Mouse (Mus musculus) CH12.LX (cell line): ENCODE measurements around the gene Mmp28. TPM values are rescaled to one million over a fixed set of nuclear protein-coding genes. Genes with fewer than 3 reads are reported as not detected.

Experiments used
- DNase-seq: peaks from one replicate; pipeline ENCODE4 v3.0.0-alpha.2; 2013; ENCODE audit errors: extremely low read depth
- H3K27ac ChIP-seq: 2 replicates; pipeline ENCODE4 v1.5.1; 2012; ENCODE audit warnings: low read depth, mild to moderate bottlenecking, control low read depth, moderate library complexity; ENCODE audit not compliant: insufficient read depth
- H3K27me3 ChIP-seq: replicated peaks from 2 replicates; pipeline ENCODE3; 2012; ENCODE audit warnings: inconsistent platforms
- H3K36me3 ChIP-seq, 2 experiments: replicated peaks in 1 of 2; 2 replicates each; pipeline versions ENCODE3 to v1.6.1; 2012; ENCODE audit warnings: inconsistent platforms in 1 of 2, low read length in 1 of 2, mild to moderate bottlenecking in 1 of 2, mixed read lengths in 1 of 2, moderate library complexity in 1 of 2; ENCODE audit not compliant: control insufficient read depth in 1 of 2, insufficient read depth in 1 of 2
- H3K4me1 ChIP-seq, 2 experiments: 2 replicates each; pipeline ENCODE4 v1.6.1; 2012; ENCODE audit warnings: inconsistent platforms in 1 of 2, moderate library complexity in 1 of 2; ENCODE audit not compliant: insufficient read depth in 2 of 2, control insufficient read depth in 1 of 2
- H3K4me2 ChIP-seq: 2 replicates; pipeline ENCODE4 v1.6.1; 2012; ENCODE audit warnings: low read depth, mild to moderate bottlenecking, control low read depth; ENCODE audit not compliant: poor library complexity, insufficient read depth, severe bottlenecking
- H3K4me3 ChIP-seq, 3 experiments: fragments of 150-350 bp in 1 of 3; sonication (generic) in 1 of 3; replicated peaks in 1 of 3; 2 replicates each; pipeline versions ENCODE3 to v1.5.1; 2011 to 2012; ENCODE audit warnings: low read depth in 2 of 3, low read length in 2 of 3, mild to moderate bottlenecking in 2 of 3, moderate library complexity in 2 of 3, control low read depth in 1 of 3, improper control_type of control experiment in 1 of 3, inconsistent platforms in 1 of 3, mixed read lengths in 1 of 3; ENCODE audit not compliant: poor library complexity in 1 of 3
- H3K79me2 ChIP-seq: replicated peaks from 2 replicates; pipeline ENCODE4 v1.6.1; 2012; ENCODE audit warnings: mild to moderate bottlenecking, moderate library complexity; ENCODE audit not compliant: control insufficient read depth, poor library complexity, insufficient read depth, severe bottlenecking; ENCODE audit errors: extremely low read depth
- H3K9ac ChIP-seq: 2 replicates; pipeline ENCODE4 v1.6.1; 2012; ENCODE audit warnings: low read depth, mild to moderate bottlenecking, control low read depth, moderate library complexity; ENCODE audit not compliant: insufficient read depth
- H3K9me3 ChIP-seq: replicated peaks from 2 replicates; pipeline ENCODE3; 2012; ENCODE audit warnings: low read length, inconsistent platforms, mixed read lengths
- BHLHE40 ChIP-seq: IDR thresholded peaks from 2 replicates; pipeline ENCODE4 v1.6.1; 2011; ENCODE audit warnings: mild to moderate bottlenecking, low read depth, low read length, improper control_type of control experiment
- CHD1 ChIP-seq: IDR thresholded peaks from 2 replicates; pipeline ENCODE4 v1.6.1; 2012; ENCODE audit warnings: low read depth, low read length, improper control_type of control experiment, inconsistent platforms
- CTCF ChIP-seq, 2 experiments: IDR thresholded peaks in 1 of 2; conservative IDR thresholded peaks in 1 of 2; 2 replicates each; pipeline ENCODE4 v1.5.1; 2011 to 2012; ENCODE audit warnings: low read depth in 2 of 2, low read length in 2 of 2, improper control_type of control experiment in 1 of 2, inconsistent platforms in 1 of 2, mild to moderate bottlenecking in 1 of 2, moderate library complexity in 1 of 2
- E2F4 ChIP-seq: IDR thresholded peaks from 2 replicates; pipeline ENCODE4 v1.6.1; 2011; ENCODE audit warnings: low read depth, low read length, improper control_type of control experiment; ENCODE audit not compliant: insufficient replicate concordance
- EP300 ChIP-seq: IDR thresholded peaks from 2 replicates; pipeline ENCODE4 v1.6.1; 2011; ENCODE audit warnings: low read length, improper control_type of control experiment
- HCFC1 ChIP-seq: IDR thresholded peaks from 2 replicates; pipeline ENCODE4 v1.6.1; 2012; ENCODE audit warnings: low read depth, mild to moderate bottlenecking, inconsistent platforms, low read length, improper control_type of control experiment
- JUND ChIP-seq: conservative IDR thresholded peaks from 2 replicates; pipeline ENCODE4 v1.6.1; 2011; ENCODE audit warnings: low read depth, low read length, improper control_type of control experiment
- KAT2A ChIP-seq: IDR thresholded peaks from 2 replicates; pipeline ENCODE4 v1.6.1; 2012; ENCODE audit warnings: low read length, improper control_type of control experiment, inconsistent platforms; ENCODE audit not compliant: insufficient replicate concordance
- MAZ ChIP-seq: IDR thresholded peaks from 2 replicates; pipeline ENCODE4 v1.6.1; 2012; ENCODE audit warnings: low read depth, mild to moderate bottlenecking, inconsistent platforms, low read length, improper control_type of control experiment, moderate library complexity
- MEF2A ChIP-seq: IDR thresholded peaks from 2 replicates; pipeline ENCODE4 v1.6.1; 2014; ENCODE audit warnings: low read depth, mild to moderate bottlenecking, inconsistent platforms, low read length, improper control_type of control experiment, borderline replicate concordance
- MYC ChIP-seq: IDR thresholded peaks from 2 replicates; pipeline ENCODE4 v1.6.1; 2011; ENCODE audit warnings: low read depth, mild to moderate bottlenecking, improper control_type of control experiment, low read length
- NRF1 ChIP-seq: IDR thresholded peaks from 2 replicates; pipeline ENCODE4 v1.6.1; 2014; ENCODE audit warnings: low read depth, mild to moderate bottlenecking, inconsistent platforms, low read length, improper control_type of control experiment, moderate library complexity
- PAX5 ChIP-seq: IDR thresholded peaks from 2 replicates; pipeline ENCODE4 v1.6.1; 2012; ENCODE audit warnings: low read length, inconsistent platforms, mixed read lengths
- POLR2AphosphoS2 ChIP-seq: IDR thresholded peaks from 2 replicates; pipeline ENCODE4 v1.6.1; 2011; ENCODE audit warnings: low read depth, low read length, improper control_type of control experiment
- RAD21 ChIP-seq: IDR thresholded peaks from 2 replicates; pipeline ENCODE4 v1.6.1; 2011; ENCODE audit warnings: low read depth, mild to moderate bottlenecking, low read length, improper control_type of control experiment, moderate library complexity
- SMC3 ChIP-seq: IDR thresholded peaks from 2 replicates; pipeline ENCODE4 v1.6.1; 2011; ENCODE audit warnings: low read depth, low read length, improper control_type of control experiment
- TBP ChIP-seq: conservative IDR thresholded peaks from 2 replicates; pipeline ENCODE4 v1.6.1; 2011; ENCODE audit warnings: low read depth, low read length, improper control_type of control experiment
- UBTF ChIP-seq: IDR thresholded peaks from 2 replicates; pipeline ENCODE4 v1.6.1; 2012; ENCODE audit warnings: low read depth, mild to moderate bottlenecking, inconsistent platforms, low read length, improper control_type of control experiment, moderate library complexity
- USF1 ChIP-seq: IDR thresholded peaks from 2 replicates; pipeline ENCODE4 v1.6.1; 2014; ENCODE audit warnings: low read depth, mild to moderate bottlenecking, inconsistent platforms, low read length, improper control_type of control experiment
- ZKSCAN1 ChIP-seq: IDR thresholded peaks from 2 replicates; pipeline ENCODE4 v1.6.1; 2012; ENCODE audit warnings: low read depth, inconsistent platforms, low read length, improper control_type of control experiment, borderline replicate concordance
- dilution Hi-C: fragments of 300-500 bp; cut with MboI; formaldehyde crosslinking; loops from 2 replicates; pipeline ENCODE4 v1.14.3; 2020; ENCODE audit warnings: low sequenced_read_pairs; ENCODE audit not compliant: extremely low pct_unique_long_range_greater_than_20kb, extremely low pct_ligation_motif_present
- in situ Hi-C: fragments of 300-500 bp; cut with MboI; formaldehyde crosslinking; loops from 3 replicates; pipeline ENCODE4 v1.14.3; 2019; ENCODE audit warnings: low sequenced_read_pairs, low pct_ligation_motif_present, low pct_unique_long_range_greater_than_20kb, mixed read lengths
- polyA plus RNA-seq: library from polyadenylated mRNA; unstranded; fragments of >175 nt; gene quantifications from 2 replicates; pipeline ENCODE4 v1.2.1, GENCODE M21; 2012; ENCODE audit warnings: low read depth; ENCODE audit not compliant: insufficient read length
- total RNA-seq, 2 experiments: library from RNA; depleted of rRNA; stranded (reverse); fragments of 300-350 nt in 1 of 2; fragments of >200 nt in 1 of 2; gene quantifications; 2 replicates each; pipeline ENCODE4 v1.2.3; 2012 to 2014

Mmp28 gene
- total and polyA plus RNA-seq, 3 experiments = 0.17 TPM; not detected in 2

GRCm38 (mm10) chr11:83504308-83504707 is 41.4 kb upstream of the Mmp28 start:
- Histone ChIP-seq H3K9ac (no peak overlapping the region), H3K27ac (no peak overlapping the region), H3K4me3 (no peak overlapping the region), H3K36me3 (peaks cover 62 to 92% of the 10 kb centered on the region in 2 experiments), H3K9me3 (no peaks in the 10 kb centered on the region), H3K4me2 (no peak overlapping the region), H3K79me2 (peaks cover 15% of the 10 kb centered on the region; the same call in 1 of the 2 replicates), H3K4me1 (no peaks in the 10 kb centered on the region), H3K27me3 (no peaks in the 10 kb centered on the region)
- no peak for DNase-seq
- dilution Hi-C loops (no loop called here), in situ Hi-C loops (no loop called here)
- no peak for TF ChIP-seq POLR2AphosphoS2
- no peak for TF ChIP-seq USF1
- no peak for TF ChIP-seq PAX5
- no peak for TF ChIP-seq MAZ
- no peak for TF ChIP-seq KAT2A

DNA sequence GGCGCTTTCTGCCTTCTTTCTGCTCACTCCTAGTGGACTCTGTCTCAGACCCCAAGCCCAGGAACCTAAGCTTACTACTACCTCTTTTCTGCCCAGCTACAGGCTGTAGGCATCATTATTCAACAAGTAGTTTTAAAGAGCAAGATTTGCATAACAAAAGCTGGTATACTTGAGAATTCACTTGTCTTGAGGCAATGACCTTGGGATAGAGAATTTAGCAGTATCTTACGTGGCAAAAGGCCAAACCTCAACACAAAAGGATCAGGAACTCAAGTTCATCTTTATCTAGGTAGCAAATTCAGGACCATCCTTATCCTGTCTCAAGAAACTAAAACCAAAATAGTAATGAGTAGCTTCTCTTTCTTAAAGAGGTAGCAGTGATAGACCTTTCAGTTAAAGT is 32.7 kb upstream of the Mmp28 start:
- no peak for TF ChIP-seq BHLHE40
- TF ChIP-seq ZKSCAN1 = no peak
- no peak for TF ChIP-seq EP300
- Histone ChIP-seq H3K4me3 (no peak overlapping the region), H3K4me2 (no peak overlapping the region), H3K27me3 (no peaks in the 10 kb centered on the region), H3K36me3 (peaks cover 43 to 87% of the 10 kb centered on the region in 2 experiments), H3K27ac (peak overlapping the region; percentile 36), H3K79me2 (peaks cover 45% of the 10 kb centered on the region), H3K9me3 (no peaks in the 10 kb centered on the region), H3K4me1 (peaks cover 2 to 6% of the 10 kb centered on the region in 2 experiments; a peak in 3 of 4 replicates), H3K9ac (no peak overlapping the region)
- dilution Hi-C loops (no loop called here), in situ Hi-C loops (no loop called here)
- DNase-seq = no peak

DNA sequence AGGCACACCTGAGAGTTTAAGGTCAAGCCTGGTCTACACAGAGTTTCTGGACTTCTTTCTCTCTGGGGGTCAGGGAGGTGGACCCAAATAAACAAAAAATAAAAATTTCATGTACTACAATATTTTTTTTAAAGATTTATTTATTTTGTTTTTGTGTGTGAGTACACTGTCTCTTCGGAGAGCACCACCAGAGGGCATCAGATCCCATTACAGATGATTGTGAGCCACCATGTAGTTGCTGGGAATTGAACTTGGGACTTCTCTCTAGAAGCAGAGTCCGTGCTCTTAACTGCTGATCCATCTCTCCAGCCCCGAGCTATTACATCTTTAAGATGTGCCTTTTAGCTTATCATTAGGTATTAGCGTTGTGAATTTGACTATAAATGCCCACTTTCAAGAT is 28.6 kb upstream of the Mmp28 start:
- Histone ChIP-seq H3K79me2 (peaks cover 54% of the 10 kb centered on the region), H3K36me3 (peaks cover 45 to 90% of the 10 kb centered on the region in 2 experiments), H3K4me3 (no peak overlapping the region), H3K27me3 (no peaks in the 10 kb centered on the region), H3K27ac (no peak overlapping the region), H3K9me3 (no peaks in the 10 kb centered on the region), H3K4me1 (peaks cover 2 to 6% of the 10 kb centered on the region in 2 experiments; a peak in 3 of 4 replicates), H3K9ac (no peak overlapping the region), H3K4me2 (no peak overlapping the region)
- dilution Hi-C loops (no loop called here), in situ Hi-C loops (no loop called here)
- TF ChIP-seq POLR2AphosphoS2 (no peak), RAD21 (peak; percentile 22), CTCF (conservative IDR thresholded peaks at IDR 0.05 in 1 of 2, IDR thresholded peaks at IDR 0.05 in 1 of 2; ENCODE audit: low read depth in 2 of 2, low read length in 2 of 2) (peak; percentile 20 to 57; a peak in 2 of 4 replicates), KAT2A (no peak), E2F4 (no peak), CHD1 (no peak), MEF2A (no peak), HCFC1 (no peak), UBTF (no peak), MYC (no peak), SMC3 (peak; percentile 24; the same call in 1 of the 2 replicates), TBP (no peak), PAX5 (no peak), JUND (no peak), ZKSCAN1 (no peak), NRF1 (no peak)
- DNase-seq = no peak
